Comparison of ENCODE assay signal across 32 mouse cellular contexts in the genomic region with DNA sequence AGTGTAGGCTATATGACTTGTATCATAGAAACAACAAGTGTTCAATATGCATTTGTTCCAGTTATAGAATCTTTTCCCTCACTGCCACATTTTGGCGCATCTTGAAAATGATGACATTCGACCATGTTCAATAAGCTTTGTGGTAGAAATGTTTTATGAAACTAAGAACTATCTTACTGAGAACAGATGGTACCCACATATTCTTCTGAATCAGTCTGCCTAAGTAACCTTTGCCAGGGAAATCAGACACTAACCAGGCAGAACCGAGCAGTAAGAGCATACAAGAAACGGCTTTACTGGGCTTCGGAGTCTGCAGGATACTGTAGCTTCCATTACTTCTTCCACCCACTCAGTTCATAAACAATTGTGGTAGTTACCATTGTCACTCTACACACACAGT.
DNase-seq lines count a peak whose midpoint lies in the region; ATAC-seq and TF ChIP-seq lines count a peak whose summit lies in the region.
"Had no signal": no experiment of that assay in that cellular context is flagged by ENCODE, and none has a peak within 500 bp of the region (broad histone marks: within the 10 kb centered on the region; RNA-seq: fewer than 3 reads in every experiment).

No protein-coding gene starts in this region.

- H3K4me2 ChIP-seq in liver, postnatal 0 days (ENCODE audit: low read depth, low read length) = no peak overlapping the region
- H3K4me2 ChIP-seq: embryonic facial prominence, embryonic 13.5 days; heart, embryonic 12.5 days; heart, embryonic 15.5 days; hindbrain, embryonic 14.5 days had no signal

- no peaks in the 10 kb centered on the region for H3K27me3 ChIP-seq in liver, postnatal 0 days (ENCODE audit: insufficient read depth, low read length)
- H3K27me3 ChIP-seq: CH12.LX; embryonic facial prominence, embryonic 13.5 days; heart, embryonic 12.5 days; heart, embryonic 15.5 days; Patski had no signal

- WGBS in liver, postnatal 0 days (ENCODE audit: insufficient replicate concordance) = 85% methylated on average over 5 of the region's 5 CpGs

- ATAC-seq in frontal cortex, adult (ENCODE audit: low TSS enrichment) = peak; percentile 74
- no peak for ATAC-seq in liver, postnatal 0 days
- ATAC-seq: forebrain, embryonic 14.5 days; hindbrain, postnatal 0 days; inflammation-experienced regulatory T-cells, adult 6 months had no signal

- H3K36me3 ChIP-seq in liver, postnatal 0 days (replicated peaks; ENCODE audit: insufficient read depth, low read length) = no peaks in the 10 kb centered on the region
- H3K36me3 ChIP-seq: embryonic facial prominence, embryonic 10.5 days; embryonic facial prominence, embryonic 13.5 days; forebrain, embryonic 10.5 days; G1E; heart, embryonic 15.5 days had no signal

- no peak for TF ChIP-seq CTCF in layer of hippocampus, adult 2 months (conservative IDR thresholded peaks at IDR 0.05)
- no peak for TF ChIP-seq CTCF in liver, postnatal 0 days (IDR thresholded peaks at IDR 0.05; ENCODE audit: low read depth)

- no peak overlapping the region for H3K4me3 ChIP-seq in layer of hippocampus, adult 2 months
- H3K4me3 ChIP-seq in liver, postnatal 0 days (ENCODE audit: low read depth, low read length) = no peak overlapping the region
- H3K4me3 ChIP-seq: embryonic facial prominence, embryonic 10.5 days; embryonic facial prominence, embryonic 13.5 days; forebrain, embryonic 10.5 days; gastrocnemius, adult 2 months; heart, embryonic 12.5 days; heart, embryonic 15.5 days had no signal

- H3K27ac ChIP-seq in layer of hippocampus, adult 2 months = peak overlapping the region; percentile 66
- H3K27ac ChIP-seq in liver, postnatal 0 days (ENCODE audit: low read depth) = no peak overlapping the region
- H3K27ac ChIP-seq: embryonic facial prominence, embryonic 10.5 days; embryonic facial prominence, embryonic 13.5 days; forebrain, embryonic 10.5 days; gastrocnemius, adult 2 months; heart, embryonic 15.5 days; hindbrain, embryonic 14.5 days; hindbrain, postnatal 0 days had no signal

- no peaks in the 10 kb centered on the region for H3K4me1 ChIP-seq in liver, postnatal 0 days (ENCODE audit: insufficient read depth)
- H3K4me1 ChIP-seq: embryonic facial prominence, embryonic 10.5 days; embryonic facial prominence, embryonic 13.5 days; forebrain, embryonic 10.5 days; heart, embryonic 15.5 days had no signal

- H3K9me3 ChIP-seq in liver, postnatal 0 days (ENCODE audit: low read length) = no peaks in the 10 kb centered on the region
- H3K9me3 ChIP-seq: embryonic facial prominence, embryonic 10.5 days; embryonic facial prominence, embryonic 13.5 days; forebrain, embryonic 10.5 days; G1E; heart, embryonic 12.5 days; heart, embryonic 15.5 days had no signal

- DNase-seq in frontal cortex, postnatal 25 days (ENCODE audit: low spot score in 2 of 2) = no peak
- DNase-seq in layer of hippocampus, adult 2 months (ENCODE audit: low spot score in 2 of 2) = peak in 1 of 2 experiments; percentile 29
- DNase-seq in layer of hippocampus, postnatal 10 days (ENCODE audit: low spot score in 2 of 2) = no peak
- peak; percentile 4 for DNase-seq in right cerebral cortex, adult 18-20 months
- DNase-seq in right cerebral cortex, postnatal 25 days = no peak
- DNase-seq in liver, postnatal 0 days = no peak
- DNase-seq: adrenal gland, postnatal 10 days; adrenal gland, postnatal 36 days; B cell, adult 2 months; cerebellum, adult 11 months; cerebellum, adult 2 months; cerebellum, adult 9-11 months; cerebellum, postnatal 25 days; embryo, embryonic 11 days; gastrocnemius, adult 2 months; gastrocnemius, postnatal 14 days; heart, adult 18-20 months; heart, postnatal 10 days; heart, postnatal 4 days had no signal

- TF ChIP-seq EP300 in liver, postnatal 0 days (IDR thresholded peaks at IDR 0.05; ENCODE audit: low read depth) = no peak

- H3K9ac ChIP-seq in liver, postnatal 0 days (replicated peaks) = no peak overlapping the region
- H3K9ac ChIP-seq: embryonic facial prominence, embryonic 13.5 days; heart, embryonic 12.5 days; heart, embryonic 15.5 days; hindbrain, embryonic 14.5 days had no signal
